Mouse (Mus musculus): ENCODE data around the gene Gm10401.
"Not testable (repeated sequence)": the region's sequence is repeated elsewhere in the genome, so short reads cannot be mapped to it uniquely, and the experiment has no call there.

Gm10401 gene

DNA sequence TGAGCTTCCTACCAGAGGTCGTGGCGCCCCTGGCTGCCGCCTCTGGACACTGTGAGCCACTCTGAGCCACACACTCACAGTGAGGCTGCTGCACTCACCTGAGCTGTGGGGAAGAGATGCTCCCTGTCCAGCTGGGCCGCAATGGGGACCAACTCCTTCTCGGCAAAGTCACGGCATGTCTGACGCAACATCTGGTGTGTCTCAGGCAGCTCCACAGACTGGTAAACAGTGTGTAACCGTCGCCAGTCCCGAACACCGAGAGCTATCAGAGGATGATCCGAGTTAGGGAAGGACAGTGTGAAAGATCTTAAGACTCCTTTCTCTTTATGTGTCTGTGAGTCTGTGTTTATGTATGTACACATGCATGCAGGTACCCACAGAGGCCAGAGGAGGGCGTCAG, 19.4 kb upstream of the Gm10401 start:
- no peak for DNase-seq

DNA sequence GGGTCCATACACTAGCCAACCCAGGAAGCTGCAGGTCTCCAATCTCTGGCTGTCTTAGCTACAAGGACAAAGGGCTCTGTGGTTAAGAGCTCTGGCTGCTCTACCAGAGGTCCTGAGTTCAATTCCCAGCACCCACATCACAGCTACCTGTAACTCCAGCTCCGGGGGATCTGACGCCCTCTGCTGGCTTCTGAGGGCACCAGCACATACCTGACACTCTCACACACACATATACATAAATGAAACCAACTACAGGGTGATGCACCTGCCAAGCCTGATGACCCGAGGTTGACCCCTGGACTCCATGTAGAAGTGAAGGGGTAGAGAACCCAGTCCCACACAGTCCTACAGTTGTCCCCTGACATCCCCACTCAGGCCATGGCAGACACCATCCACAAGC, 18.3 kb upstream of the Gm10401 start:
- no peak for DNase-seq

DNA sequence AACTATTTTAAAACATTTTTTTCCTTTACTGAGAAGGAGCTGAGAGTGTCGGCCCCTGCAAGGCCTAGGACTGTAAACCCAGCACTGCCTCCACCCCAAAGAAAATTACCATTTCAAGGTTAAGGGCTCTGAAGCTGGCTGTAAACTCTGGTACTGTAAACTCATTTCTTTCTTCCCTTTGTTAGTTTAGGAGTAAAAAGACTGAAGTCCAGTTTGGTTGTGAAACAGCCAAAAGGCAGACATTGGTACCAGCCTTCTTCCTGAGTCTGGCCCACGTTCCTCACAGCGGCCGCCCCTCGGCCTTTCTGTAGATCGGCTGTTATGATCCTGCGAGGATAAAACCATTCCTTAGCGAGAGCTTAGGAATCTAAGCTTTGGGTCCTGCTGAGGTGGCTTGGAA, 16.4 kb upstream of the Gm10401 start:
- no peak for DNase-seq

GRCm38 (mm10) chr5:115113244-115113643, 15.1 kb upstream of the Gm10401 start:
- DNase-seq = no peak

DNA sequence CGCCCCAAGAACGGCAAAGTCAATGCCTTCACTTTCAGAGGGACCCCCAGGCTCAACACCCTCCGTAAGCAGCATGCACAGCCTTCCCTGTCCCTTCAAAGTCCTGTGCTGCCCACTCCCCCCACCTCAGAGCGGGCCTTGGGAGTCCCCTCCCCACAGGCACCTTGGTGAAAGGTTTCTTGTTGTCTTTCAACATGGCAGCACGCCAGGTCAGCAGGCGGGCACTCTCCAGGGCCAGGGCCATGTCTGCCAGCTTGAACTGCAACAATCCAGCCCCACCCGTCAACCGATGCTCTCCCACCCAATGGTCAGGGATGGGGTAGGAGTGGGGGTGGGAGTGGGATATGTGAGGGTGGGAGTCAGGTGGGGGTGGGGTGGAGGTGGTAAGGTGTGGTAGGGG, 13.1 kb upstream of the Gm10401 start:
- no peak for DNase-seq

DNA sequence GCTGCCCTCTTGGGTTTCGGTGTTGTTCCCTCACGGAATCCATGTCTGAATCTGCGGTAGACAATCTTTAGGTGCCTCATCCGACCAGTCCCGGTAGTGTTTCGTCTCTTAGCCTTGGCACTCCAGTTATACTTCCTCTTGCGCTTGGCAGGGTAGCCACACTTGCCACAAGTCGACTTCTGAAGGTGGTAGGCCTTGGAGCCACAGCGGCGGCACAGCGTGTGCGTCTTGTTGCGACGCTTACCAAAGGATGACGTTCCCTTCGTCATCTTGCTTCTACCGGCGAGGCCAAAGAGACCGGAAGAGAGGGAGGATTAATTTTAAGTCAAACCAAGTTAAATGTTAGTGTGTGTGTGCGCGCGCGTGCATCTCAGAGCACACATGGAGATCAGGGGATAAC, 5.2 kb upstream of the Gm10401 start:
- DNase-seq = not testable (repeated sequence)

- no peak for DNase-seq
These were observed 4.1 kb upstream of the Gm10401 start for GRCm38 (mm10) chr5:115102231-115102630.

GRCm38 (mm10) chr5:115100473-115100872, 2.4 kb upstream of the Gm10401 start:
- DNase-seq = no peak

GRCm38 (mm10) chr5:115099991-115100390, 1.9 kb upstream of the Gm10401 start:
- DNase-seq = no peak

DNA sequence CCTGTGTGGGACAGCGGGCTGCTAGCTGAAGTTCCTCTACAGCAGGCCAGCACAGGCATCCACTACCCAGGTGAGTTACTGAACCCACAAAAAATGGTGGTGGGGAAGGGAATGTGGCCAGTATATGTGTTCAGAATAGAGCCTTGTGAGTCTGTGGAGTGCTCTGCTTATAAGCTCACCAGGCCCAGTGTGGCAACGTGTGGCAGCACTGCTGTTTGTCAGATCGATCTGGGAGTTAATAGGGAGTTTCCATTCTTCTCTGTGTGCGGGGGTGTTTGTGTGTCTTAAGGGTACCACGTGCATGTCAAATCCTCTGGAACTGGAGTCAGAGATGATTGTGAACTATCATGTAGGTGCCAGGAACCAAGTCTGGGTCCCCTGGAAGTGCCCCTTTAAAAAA, 1.4 kb upstream of the Gm10401 start:
- no peak for DNase-seq

DNA sequence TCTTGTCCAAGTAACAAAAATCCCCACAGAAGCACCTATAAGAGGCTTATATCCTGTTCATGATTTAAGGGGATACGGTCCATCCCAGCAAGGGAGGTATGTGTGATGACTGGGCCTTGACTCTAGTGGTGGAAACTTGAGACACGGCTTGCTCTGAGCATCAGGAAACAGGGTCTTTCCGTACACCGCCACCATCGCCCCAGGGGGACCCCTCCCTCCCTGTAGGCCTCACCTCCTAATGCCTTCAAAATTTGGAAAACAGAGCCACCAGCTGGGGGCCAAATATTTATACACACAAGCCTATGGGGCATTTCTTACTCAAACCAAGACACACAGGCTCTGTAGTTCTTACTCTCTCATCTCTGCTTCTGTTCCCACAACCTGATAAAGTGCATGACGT, 6.3 kb downstream of the Gm10401 start:
- DNase-seq = no peak

DNA sequence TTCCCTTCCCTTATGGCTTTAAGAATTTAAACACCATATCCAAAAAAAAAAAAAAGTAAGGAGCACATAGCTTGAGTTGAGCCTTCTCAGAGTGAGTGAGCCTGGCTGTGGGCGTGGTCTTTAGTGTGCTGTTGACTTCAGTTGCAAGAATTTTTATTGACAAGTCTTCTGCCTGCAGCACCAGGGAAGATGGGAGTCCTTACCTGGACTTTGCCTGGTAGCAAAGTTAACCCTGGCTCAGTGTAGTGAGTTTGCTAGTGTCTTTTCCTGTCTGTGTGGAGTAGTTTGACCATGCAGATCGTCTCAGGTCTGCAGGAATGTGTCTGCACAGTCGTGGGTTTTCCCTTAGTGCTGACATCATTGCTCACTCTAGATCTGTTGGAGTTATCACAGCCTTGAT, 7.1 kb downstream of the Gm10401 start:
- DNase-seq = no peak

DNA sequence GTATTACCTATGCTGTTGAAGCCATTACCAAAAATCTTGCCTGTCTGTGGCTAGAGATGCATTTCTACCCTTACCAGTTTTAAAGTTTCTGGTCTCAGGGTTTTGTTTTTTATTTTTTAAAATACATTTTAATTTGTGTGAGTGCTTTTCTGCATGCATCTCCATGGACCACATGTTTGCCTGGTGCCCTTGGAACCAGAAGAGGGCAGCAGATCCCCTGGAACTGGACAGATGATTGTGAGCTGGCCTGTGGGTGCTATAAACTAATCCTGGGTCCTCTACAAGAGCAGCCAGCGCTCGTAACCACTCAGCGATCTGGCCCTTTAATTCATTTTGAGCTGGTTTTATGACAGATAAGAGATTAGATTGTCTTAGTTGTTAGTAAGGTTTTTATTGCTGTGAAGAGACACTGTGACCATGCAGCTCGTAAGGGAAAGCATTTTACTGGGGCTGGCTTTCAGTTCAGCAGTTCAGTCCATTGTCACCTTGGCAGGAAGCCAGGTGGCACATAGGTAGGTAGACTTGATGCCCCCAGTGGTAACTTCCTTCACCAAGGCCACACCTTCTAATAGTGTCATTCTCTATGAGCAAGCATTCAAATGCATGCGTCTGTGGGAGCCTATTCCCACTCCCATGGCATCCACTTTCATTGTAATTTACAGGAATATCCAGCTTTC, 8.4 kb downstream of the Gm10401 start:
- no peak for DNase-seq

DNA sequence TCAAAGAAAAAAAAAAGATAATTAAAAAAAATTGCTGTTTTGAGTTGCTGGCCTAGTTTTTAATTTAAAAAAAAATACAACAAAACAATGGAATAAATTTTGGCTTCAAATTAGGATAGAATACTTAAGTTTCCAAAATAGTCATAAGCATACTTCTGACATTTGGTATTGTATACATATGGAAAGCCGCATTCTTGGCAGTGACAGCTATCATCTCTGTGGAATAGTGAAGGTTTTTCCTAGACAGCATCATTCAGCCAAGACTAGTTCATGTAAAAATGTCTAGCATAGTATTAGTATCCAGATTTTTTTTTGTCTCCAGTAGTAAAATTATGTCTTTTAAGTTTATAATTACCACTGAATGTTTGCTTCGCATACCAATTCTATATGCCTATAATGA, 12.4 kb downstream of the Gm10401 start:
- DNase-seq = no peak

DNA sequence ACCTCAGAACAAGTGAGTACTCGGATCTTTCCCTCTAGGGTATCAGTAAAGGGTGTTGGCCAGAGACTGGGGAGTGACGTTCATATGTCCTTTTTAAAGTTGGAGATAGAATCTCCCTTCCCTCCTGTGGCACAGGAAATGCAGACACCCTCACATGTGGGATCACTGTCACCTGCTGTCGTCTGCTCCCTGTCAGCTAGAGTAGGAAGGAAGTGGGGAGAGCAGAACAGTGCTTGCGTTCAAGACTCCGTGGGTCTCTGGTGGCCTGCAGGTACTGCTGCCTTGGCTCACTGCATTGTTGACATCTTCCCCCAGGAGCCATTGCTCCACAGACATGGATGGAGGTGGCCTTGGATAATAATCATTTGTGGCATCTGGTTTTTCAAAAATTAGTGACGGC, 14.6 kb downstream of the Gm10401 start:
- no peak for DNase-seq

GRCm38 (mm10) chr5:115081636-115082035, 16.5 kb downstream of the Gm10401 start:
- DNase-seq = no peak

GRCm38 (mm10) chr5:115076144-115076901, 21.8 kb downstream of the Gm10401 start:
- peak; percentile 39 for DNase-seq

GRCm38 (mm10) chr5:115074749-115075148, 23.3 kb downstream of the Gm10401 start:
- DNase-seq = no peak

DNA sequence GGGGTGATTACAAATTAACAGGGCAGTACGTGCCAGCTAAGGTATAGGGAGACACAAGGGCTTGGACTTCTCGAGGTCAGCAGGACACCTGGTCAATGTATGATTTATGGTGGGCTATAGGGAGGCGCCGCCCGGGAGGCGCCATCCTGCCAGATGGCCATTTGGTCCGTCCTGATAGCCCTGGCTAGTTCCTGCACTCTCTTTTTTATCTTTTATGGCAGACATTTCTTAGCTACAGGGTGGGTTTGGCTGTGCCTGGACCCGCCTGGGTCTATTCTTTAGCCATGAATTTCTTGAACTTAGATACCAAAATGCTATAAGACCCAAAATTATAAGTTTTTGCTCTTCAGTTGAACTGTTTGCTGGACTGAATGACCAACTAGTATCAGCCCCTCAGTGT, 24.8 kb downstream of the Gm10401 start:
- DNase-seq = not testable (repeated sequence)

DNA sequence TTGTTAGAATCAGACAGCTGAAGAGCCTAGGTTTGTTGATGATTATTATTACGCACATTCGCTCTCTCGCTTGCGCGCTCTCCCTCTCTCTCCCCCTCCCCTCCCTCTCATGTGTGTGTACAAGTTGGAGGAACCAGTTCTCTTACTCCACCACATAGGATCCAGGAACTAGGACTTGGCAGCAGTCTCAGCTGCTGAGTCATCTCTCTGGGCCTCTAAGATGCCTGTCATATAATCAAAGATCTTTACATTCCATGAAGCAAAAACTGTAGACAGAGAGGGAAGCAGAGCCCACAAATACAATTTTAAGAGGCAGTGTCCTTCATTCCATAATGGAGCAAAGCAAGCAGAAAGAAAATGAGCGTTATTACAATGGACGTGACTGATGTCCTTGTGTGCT, 26.0 kb downstream of the Gm10401 start:
- no peak for DNase-seq

DNA sequence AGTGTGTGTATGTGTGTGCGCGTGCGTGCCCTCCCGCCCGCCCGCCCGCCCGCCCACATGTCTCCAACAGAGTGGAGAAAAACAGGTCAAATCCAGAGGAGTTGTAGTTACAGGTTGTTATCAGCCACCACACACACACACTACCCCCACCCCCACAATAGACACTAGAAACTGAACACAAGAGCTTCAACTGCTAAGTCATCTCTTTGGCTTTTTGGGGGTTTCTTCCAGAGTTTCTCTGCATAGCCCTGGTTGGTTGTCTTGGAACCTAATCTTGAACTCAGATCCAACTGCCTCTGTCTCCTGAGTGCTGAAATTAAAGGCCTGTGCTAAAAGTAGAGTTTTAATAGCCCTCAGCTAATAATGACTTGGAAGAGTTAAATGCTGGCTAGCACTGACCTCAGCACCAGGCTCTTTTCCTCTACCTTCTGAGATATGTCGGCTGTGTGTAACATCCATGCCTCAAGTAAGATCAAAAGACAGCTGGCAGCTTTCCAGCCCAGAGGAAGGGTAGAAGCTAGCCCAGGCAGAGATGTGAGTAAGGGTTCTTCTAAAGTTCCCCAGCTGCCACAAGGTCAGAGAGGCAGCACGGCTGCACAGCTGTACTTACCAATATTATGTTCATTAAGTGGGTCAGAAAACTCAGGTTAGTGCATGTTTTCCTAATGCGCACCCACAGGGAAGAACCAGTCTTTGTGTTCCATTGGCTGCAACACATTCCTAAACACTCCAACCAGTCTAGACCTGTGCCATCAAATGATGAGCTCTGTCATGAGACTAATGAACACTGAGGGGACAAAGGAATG, 26.8 kb downstream of the Gm10401 start:
- DNase-seq = no peak

GRCm38 (mm10) chr5:115070457-115070856, 27.6 kb downstream of the Gm10401 start:
- no peak for DNase-seq

DNA sequence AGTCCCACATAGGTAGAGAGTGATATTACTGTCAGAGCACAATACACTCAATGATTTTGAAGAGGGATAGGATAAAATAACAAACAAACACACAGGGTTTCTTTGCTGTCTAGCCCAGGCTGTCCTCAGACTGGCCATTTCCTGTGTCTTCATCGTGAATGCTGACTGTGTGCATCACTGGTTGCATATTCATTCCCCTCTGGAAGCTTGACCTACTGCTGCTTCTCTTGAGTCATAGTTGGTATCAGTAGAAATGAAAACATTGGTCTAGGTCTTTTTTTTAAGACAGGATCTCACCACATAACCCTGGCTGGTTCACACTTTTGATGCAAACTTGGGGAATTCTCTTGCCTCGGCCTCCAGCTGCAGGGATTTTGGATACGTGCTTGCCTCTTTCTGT, 28.5 kb downstream of the Gm10401 start:
- no peak for DNase-seq

Data from cerebellum, adult 11-12 months (tissue).